Mouse (Mus musculus): Measurements from ENCODE around the gene Scube1.

- TF ChIP-seq CTCF (IDR thresholded peaks at IDR 0.05; ENCODE audit: low read depth, low read length) (no peak), TAL1 (conservative IDR thresholded peaks at IDR 0.05; ENCODE audit: low read depth, low read length) (no peak), GATA1 (IDR thresholded peaks at IDR 0.05; ENCODE audit: borderline replicate concordance, low read length) (no peak)
Observed at GRCm38 (mm10) chr15:83574731-83575351, 150.0 kb downstream of the Scube1 start.
